Comparison of ENCODE assay signal across 19 mouse cellular contexts in the genomic region with DNA sequence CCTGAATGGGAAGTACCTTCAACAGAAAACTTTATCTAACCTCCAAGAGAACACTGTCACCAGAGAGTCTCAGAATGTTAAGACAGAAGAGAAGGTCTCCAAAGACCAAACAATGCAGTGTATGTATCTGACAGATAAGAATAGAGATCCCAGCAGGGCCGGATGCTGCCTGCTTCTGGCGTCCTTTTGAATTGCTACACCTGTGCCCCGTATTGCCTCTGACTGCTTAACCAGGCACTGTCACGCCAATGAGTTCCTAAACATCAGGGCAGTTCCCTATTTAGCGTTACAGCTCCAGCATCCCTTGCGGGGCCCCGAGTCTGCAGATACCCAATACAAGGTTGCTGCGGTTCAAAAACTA. TPM values are rescaled to one million over a fixed set of nuclear protein-coding genes. Genes with fewer than 3 reads are reported as not detected.
DNase-seq lines count a peak whose midpoint lies in the region; ATAC-seq and TF ChIP-seq lines count a peak whose summit lies in the region.
"Had no signal": no experiment of that assay in that cellular context is flagged by ENCODE, and none has a peak within 500 bp of the region (broad histone marks: within the 10 kb centered on the region; RNA-seq: fewer than 3 reads in every experiment).

No protein-coding gene starts in this region.

- H3K4me1 ChIP-seq in intestine, postnatal 0 days (replicated peaks; ENCODE audit: control insufficient read depth, insufficient read depth, low read length) = 0 out of 2 replicates have a peak, but pooled peaks cover 3% of the 10 kb centered on the region
- peaks cover 39% of the 10 kb centered on the region for H3K4me1 ChIP-seq in intestine, embryonic 16.5 days (ENCODE audit: control insufficient read depth, insufficient read depth, low read length)
- peaks cover 24% of the 10 kb centered on the region for H3K4me1 ChIP-seq in midbrain, postnatal 0 days (ENCODE audit: insufficient read depth, low read length)
- peaks cover 9% of the 10 kb centered on the region for H3K4me1 ChIP-seq in midbrain, embryonic 11.5 days (ENCODE audit: control insufficient read depth, insufficient read depth, low read length)
- H3K4me1 ChIP-seq in limb, embryonic 12.5 days (replicated peaks) = peaks cover 81% of the 10 kb centered on the region
- H3K4me1 ChIP-seq: megakaryocyte, embryonic 14.5 days had no signal

- intact Hi-C loops in heart, postnatal 14 days (cut with DNase I) = no loop called here

- no peak; the same call in 1 of the 2 replicates for ATAC-seq in intestine, postnatal 0 days
- ATAC-seq in intestine, embryonic 16.5 days = no peak
- no peak for ATAC-seq in midbrain, postnatal 0 days (ENCODE audit: low FRiP score)
- no peak for ATAC-seq in midbrain, embryonic 11.5 days (ENCODE audit: low FRiP score)
- no peak for ATAC-seq in limb, embryonic 12.5 days (ENCODE audit: insufficient number of reproducible peaks, insufficient read depth, low FRiP score, low TSS enrichment, low read depth)

- H3K9ac ChIP-seq in intestine, postnatal 0 days (ENCODE audit: low read depth, low read length) = no peak overlapping the region
- H3K9ac ChIP-seq in intestine, embryonic 16.5 days (ENCODE audit: low read depth, low read length) = no peak overlapping the region
- 0 out of 2 replicates have a peak overlapping the region, but pooled peaks have one; percentile 13 for H3K9ac ChIP-seq in midbrain, postnatal 0 days (replicated peaks; ENCODE audit: low read length, poor library complexity, severe bottlenecking)
- H3K9ac ChIP-seq in midbrain, embryonic 11.5 days (ENCODE audit: low read length) = no peak overlapping the region
- H3K9ac ChIP-seq in limb, embryonic 12.5 days (replicated peaks) = no peak overlapping the region
- H3K9ac ChIP-seq: embryonic facial prominence, embryonic 12.5 days had no signal

- WGBS in intestine, postnatal 0 days = 44% methylated on average over 8 of the region's 8 CpGs
- WGBS in intestine, embryonic 16.5 days = 52% methylated on average over 8 of the region's 8 CpGs
- 60% methylated on average over 8 of the region's 8 CpGs for WGBS in midbrain, postnatal 0 days
- 73% methylated on average over 8 of the region's 8 CpGs for WGBS in midbrain, embryonic 11.5 days
- WGBS in limb, embryonic 12.5 days = 63% methylated on average over 8 of the region's 8 CpGs

- H3K36me3 ChIP-seq in intestine, postnatal 0 days (ENCODE audit: control insufficient read depth, insufficient read depth) = no peaks in the 10 kb centered on the region
- H3K36me3 ChIP-seq in intestine, embryonic 16.5 days (ENCODE audit: control insufficient read depth, insufficient read depth, low read length) = no peaks in the 10 kb centered on the region
- no peaks in the 10 kb centered on the region for H3K36me3 ChIP-seq in midbrain, postnatal 0 days (ENCODE audit: insufficient read depth, low read length)
- no peaks in the 10 kb centered on the region for H3K36me3 ChIP-seq in midbrain, embryonic 11.5 days (ENCODE audit: control insufficient read depth, insufficient read depth, low read length)
- 0 out of 2 replicates have a peak, but pooled peaks cover under 1% of the 10 kb centered on the region for H3K36me3 ChIP-seq in limb, embryonic 12.5 days
- H3K36me3 ChIP-seq: embryonic facial prominence, embryonic 12.5 days; heart, embryonic 13.5 days had no signal

- no peak for DNase-seq in midbrain, postnatal 0 days (ENCODE audit: low spot score)
- no peak for DNase-seq in midbrain, embryonic 11.5 days (ENCODE audit: low spot score, missing footprints)
- DNase-seq in lung, postnatal 25 days (ENCODE audit: low spot score) = no peak
- no peak for DNase-seq in heart, postnatal 14 days
- DNase-seq: adrenal gland, postnatal 10 days; cerebellum, adult 9-11 months; gastrocnemius, adult 2 months; heart, postnatal 36 days; kidney, adult 8-10 months; lung, adult 18-20 months; lung, postnatal 14 days; right cerebral cortex, postnatal 4 days had no signal

- no peak overlapping the region for H3K4me3 ChIP-seq in intestine, postnatal 0 days (ENCODE audit: low read depth, low read length)
- H3K4me3 ChIP-seq in intestine, embryonic 16.5 days (ENCODE audit: low read length) = no peak overlapping the region
- no peak overlapping the region for H3K4me3 ChIP-seq in midbrain, postnatal 0 days (ENCODE audit: low read depth, low read length)
- no peak overlapping the region for H3K4me3 ChIP-seq in midbrain, embryonic 11.5 days (ENCODE audit: low read depth, low read length)
- no peak overlapping the region for H3K4me3 ChIP-seq in limb, embryonic 12.5 days (replicated peaks)
- H3K4me3 ChIP-seq: embryonic facial prominence, embryonic 12.5 days; gastrocnemius, adult 2 months; heart, embryonic 13.5 days; megakaryocyte, embryonic 14.5 days had no signal

- H3K4me2 ChIP-seq in intestine, postnatal 0 days (replicated peaks; ENCODE audit: low read depth) = no peak overlapping the region
- no peak overlapping the region for H3K4me2 ChIP-seq in intestine, embryonic 16.5 days (ENCODE audit: low read depth, low read length)
- no peak overlapping the region for H3K4me2 ChIP-seq in midbrain, postnatal 0 days (ENCODE audit: low read depth, low read length, poor library complexity, severe bottlenecking)
- no peak overlapping the region for H3K4me2 ChIP-seq in midbrain, embryonic 11.5 days
- peak overlapping the region; percentile 9; the same call in 1 of the 2 replicates for H3K4me2 ChIP-seq in limb, embryonic 12.5 days
- H3K4me2 ChIP-seq: embryonic facial prominence, embryonic 12.5 days; heart, embryonic 13.5 days had no signal

- TF ChIP-seq CTCF in intestine, postnatal 0 days (IDR thresholded peaks at IDR 0.05; ENCODE audit: low read depth) = peak; percentile 22; the same call in 1 of the 2 replicates
- no peak for TF ChIP-seq CTCF in midbrain, postnatal 0 days (IDR thresholded peaks at IDR 0.05)

- no peaks in the 10 kb centered on the region for H3K27me3 ChIP-seq in intestine, postnatal 0 days (replicated peaks; ENCODE audit: control insufficient read depth, insufficient read depth, low read length)
- no peaks in the 10 kb centered on the region for H3K27me3 ChIP-seq in intestine, embryonic 16.5 days (replicated peaks; ENCODE audit: control insufficient read depth, insufficient read depth, low read length)
- H3K27me3 ChIP-seq in midbrain, postnatal 0 days (ENCODE audit: insufficient read depth, low read length) = no peaks in the 10 kb centered on the region
- no peaks in the 10 kb centered on the region for H3K27me3 ChIP-seq in midbrain, embryonic 11.5 days (ENCODE audit: control insufficient read depth, insufficient read depth, low read length)
- no peaks in the 10 kb centered on the region for H3K27me3 ChIP-seq in limb, embryonic 12.5 days
- H3K27me3 ChIP-seq: embryonic facial prominence, embryonic 12.5 days; heart, embryonic 13.5 days had no signal

- no peaks in the 10 kb centered on the region for H3K9me3 ChIP-seq in intestine, postnatal 0 days (ENCODE audit: control insufficient read depth)
- no peaks in the 10 kb centered on the region for H3K9me3 ChIP-seq in intestine, embryonic 16.5 days (ENCODE audit: control insufficient read depth, low read length)
- no peaks in the 10 kb centered on the region for H3K9me3 ChIP-seq in midbrain, postnatal 0 days (ENCODE audit: low read length)
- no peaks in the 10 kb centered on the region for H3K9me3 ChIP-seq in midbrain, embryonic 11.5 days (ENCODE audit: control insufficient read depth, low read length)
- H3K9me3 ChIP-seq in limb, embryonic 12.5 days = no peaks in the 10 kb centered on the region
- H3K9me3 ChIP-seq: embryonic facial prominence, embryonic 12.5 days; heart, embryonic 13.5 days; megakaryocyte, embryonic 14.5 days had no signal

- H3K27ac ChIP-seq in intestine, postnatal 0 days (ENCODE audit: low read depth, low read length) = no peak overlapping the region
- no peak overlapping the region for H3K27ac ChIP-seq in intestine, embryonic 16.5 days (ENCODE audit: low read length)
- H3K27ac ChIP-seq in midbrain, postnatal 0 days (ENCODE audit: low read depth, low read length) = no peak overlapping the region
- H3K27ac ChIP-seq in midbrain, embryonic 11.5 days (ENCODE audit: low read depth, low read length) = no peak overlapping the region
- peak overlapping the region; percentile 56; the same call in 1 of the 2 replicates for H3K27ac ChIP-seq in limb, embryonic 12.5 days
- H3K27ac ChIP-seq: embryonic facial prominence, embryonic 12.5 days; gastrocnemius, adult 2 months; heart, embryonic 13.5 days had no signal

RNA-seq across cellular contexts. Expression of a gene that starts 28.4 kb away (rescaled TPM):
- polyA plus RNA-seq in intestine, postnatal 0 days (2015; fragmentation: Nextera tagmentation; extraction: Ambion mirVana) = 5.0 and 5.5 TPM in 2 replicates
- 7.4 and 7.8 TPM in 2 replicates for polyA plus RNA-seq in intestine, embryonic 16.5 days (2015; fragmentation: Nextera tagmentation; extraction: Ambion mirVana)
- total RNA-seq in midbrain, postnatal 0 days (2014; rRNA removed) = 84.3 and 87.4 TPM in 2 replicates
- polyA plus RNA-seq in midbrain, postnatal 0 days (2015; fragmentation: Nextera tagmentation; extraction: Ambion mirVana) = 15.3 and 17.9 TPM in 2 replicates
- 19.3 and 20.5 TPM in 2 replicates for polyA plus RNA-seq in midbrain, embryonic 11.5 days (2014; fragmentation: Nextera tagmentation; extraction: Ambion mirVana)
- polyA plus RNA-seq in limb, embryonic 12.5 days (2016; fragmentation: Nextera tagmentation; extraction: Ambion mirVana) = 31.2 and 34.8 TPM in 2 replicates
- 10 to 100 TPM; 10.4 to 14.1 TPM for total RNA-seq in heart, postnatal 14 days (2021)
- total RNA-seq: granulocyte monocyte progenitor cell, adult 5-6 weeks had no signal
